Mouse (Mus musculus): Measurements from ENCODE around the gene Pcgf1. TPM values are rescaled to one million over a fixed set of nuclear protein-coding genes. Genes with fewer than 3 reads are reported as not detected.

The Pcgf1 gene
- polyA plus RNA-seq, 1 experiment = 40.8 TPM

DNA sequence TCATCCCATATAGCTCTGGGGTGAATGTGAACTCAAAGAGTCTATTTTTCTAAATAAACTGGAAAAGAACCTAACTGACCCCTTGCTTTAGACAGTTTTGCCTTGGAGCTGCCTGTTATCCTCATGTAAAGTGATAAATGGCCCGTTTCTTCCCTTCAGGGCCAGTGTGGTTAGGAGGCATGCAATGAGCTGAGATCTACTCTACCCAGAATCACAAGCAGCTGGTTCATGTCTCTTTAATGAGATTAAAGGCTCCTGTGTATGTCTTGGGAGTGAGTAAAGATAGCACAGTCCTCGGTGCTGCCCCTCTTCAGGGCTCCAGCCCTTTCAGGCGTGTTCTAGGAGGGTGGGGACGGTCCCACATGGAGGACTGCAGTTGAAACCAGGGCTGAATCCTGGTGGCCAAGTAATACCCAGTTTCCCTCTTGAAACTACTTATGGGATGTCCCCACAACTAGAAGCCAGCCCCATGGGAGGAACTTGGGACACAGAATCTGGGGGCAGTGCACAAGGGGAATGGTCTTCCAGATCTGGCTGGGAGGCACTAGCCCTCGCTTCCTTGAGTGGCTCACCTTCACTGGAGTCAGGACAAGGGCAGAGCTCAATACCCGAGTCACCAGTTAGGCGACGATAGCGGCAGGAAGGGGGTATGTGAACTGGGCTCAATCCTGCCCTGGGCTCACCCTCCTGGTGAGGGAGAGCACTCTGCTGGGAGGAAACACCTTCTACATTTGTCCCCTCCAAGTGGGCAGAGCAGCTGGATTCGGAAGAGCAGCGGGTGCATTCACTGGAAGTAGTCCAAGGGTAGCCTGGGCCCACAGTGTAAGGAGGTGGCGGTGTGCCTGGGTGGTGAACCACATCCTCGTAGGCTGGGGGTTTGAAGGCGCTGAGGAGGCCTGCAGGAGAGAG lies 41.4 kb downstream of the Pcgf1 start:
- H3K4me1 ChIP-seq (ENCODE audit: control insufficient read depth, insufficient read depth, low read length) = peaks cover 6% of the 10 kb centered on the region; the same call in 1 of the 2 replicates
- no peak overlapping the region for H3K27ac ChIP-seq (ENCODE audit: control insufficient read depth, insufficient read depth, low read depth, low read length, poor library complexity)
- no peak for TF ChIP-seq POLR2A (IDR thresholded peaks at IDR 0.05; ENCODE audit: borderline replicate concordance, control insufficient read depth, low read depth, low read length)
- no peak for TF ChIP-seq CTCF (IDR thresholded peaks at IDR 0.05; ENCODE audit: control insufficient read depth, insufficient read depth, low read length)
- no peak overlapping the region for H3K4me3 ChIP-seq (replicated peaks; ENCODE audit: control insufficient read depth, low read depth, low read length)
- WGBS = 32% methylated on average over 14 of the region's 14 CpGs

DNA sequence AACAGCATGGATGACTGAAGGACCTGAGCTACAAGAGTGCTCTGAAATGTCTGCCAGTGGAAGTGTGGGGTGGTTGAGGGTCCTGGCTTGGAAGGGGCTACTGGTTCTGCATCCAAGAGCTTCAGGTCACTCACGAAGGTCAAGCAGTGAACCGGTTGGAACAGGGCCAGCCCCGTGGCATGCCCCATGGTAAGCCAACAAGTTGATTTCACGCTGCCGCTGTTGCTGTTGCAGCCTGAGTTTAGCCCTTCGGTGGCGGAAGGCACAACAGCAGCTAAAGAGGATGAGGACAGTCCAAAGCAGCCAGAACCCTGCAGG lies 42.0 kb downstream of the Pcgf1 start:
- no peak overlapping the region for H3K27ac ChIP-seq (ENCODE audit: control insufficient read depth, insufficient read depth, low read depth, low read length, poor library complexity)

GRCm38 (mm10) chr6:83120930-83121862 lies 43.5 kb downstream of the Pcgf1 start, which contains the start of gene Wbp1:
Gene Wbp1, minus strand, starts transcription at chr6:83121559.
- H3K4me1 ChIP-seq (ENCODE audit: control insufficient read depth, insufficient read depth, low read length) = peaks cover 3% of the 10 kb centered on the region; the same call in 1 of the 2 replicates
- 1% methylated on average over 38 of the region's 38 CpGs for WGBS
- TF ChIP-seq POLR2A (IDR thresholded peaks at IDR 0.05; ENCODE audit: borderline replicate concordance, control insufficient read depth, low read depth, low read length) = peak; percentile 96
- TF ChIP-seq CTCF (IDR thresholded peaks at IDR 0.05; ENCODE audit: control insufficient read depth, insufficient read depth, low read length) = no peak
- H3K27ac ChIP-seq (ENCODE audit: control insufficient read depth, insufficient read depth, low read depth, low read length, poor library complexity) = peak within 1 kb of the TSS; percentile 89
- H3K4me3 ChIP-seq (replicated peaks; ENCODE audit: control insufficient read depth, low read depth, low read length) = peak within 1 kb of the TSS; percentile 80

More for the DNA sequence above, 42.0 kb downstream of the Pcgf1 start:
- Histone ChIP-seq H3K4me1 (ENCODE audit: control insufficient read depth, insufficient read depth, low read length) (peaks cover 6% of the 10 kb centered on the region; the same call in 1 of the 2 replicates), H3K4me3 (replicated peaks; ENCODE audit: control insufficient read depth, low read depth, low read length) (peak overlapping the region; percentile 6)
- WGBS = 21% methylated on average over 7 of the region's 7 CpGs
- TF ChIP-seq POLR2A (IDR thresholded peaks at IDR 0.05; ENCODE audit: borderline replicate concordance, control insufficient read depth, low read depth, low read length) (no peak), CTCF (IDR thresholded peaks at IDR 0.05; ENCODE audit: control insufficient read depth, insufficient read depth, low read length) (no peak)

DNA sequence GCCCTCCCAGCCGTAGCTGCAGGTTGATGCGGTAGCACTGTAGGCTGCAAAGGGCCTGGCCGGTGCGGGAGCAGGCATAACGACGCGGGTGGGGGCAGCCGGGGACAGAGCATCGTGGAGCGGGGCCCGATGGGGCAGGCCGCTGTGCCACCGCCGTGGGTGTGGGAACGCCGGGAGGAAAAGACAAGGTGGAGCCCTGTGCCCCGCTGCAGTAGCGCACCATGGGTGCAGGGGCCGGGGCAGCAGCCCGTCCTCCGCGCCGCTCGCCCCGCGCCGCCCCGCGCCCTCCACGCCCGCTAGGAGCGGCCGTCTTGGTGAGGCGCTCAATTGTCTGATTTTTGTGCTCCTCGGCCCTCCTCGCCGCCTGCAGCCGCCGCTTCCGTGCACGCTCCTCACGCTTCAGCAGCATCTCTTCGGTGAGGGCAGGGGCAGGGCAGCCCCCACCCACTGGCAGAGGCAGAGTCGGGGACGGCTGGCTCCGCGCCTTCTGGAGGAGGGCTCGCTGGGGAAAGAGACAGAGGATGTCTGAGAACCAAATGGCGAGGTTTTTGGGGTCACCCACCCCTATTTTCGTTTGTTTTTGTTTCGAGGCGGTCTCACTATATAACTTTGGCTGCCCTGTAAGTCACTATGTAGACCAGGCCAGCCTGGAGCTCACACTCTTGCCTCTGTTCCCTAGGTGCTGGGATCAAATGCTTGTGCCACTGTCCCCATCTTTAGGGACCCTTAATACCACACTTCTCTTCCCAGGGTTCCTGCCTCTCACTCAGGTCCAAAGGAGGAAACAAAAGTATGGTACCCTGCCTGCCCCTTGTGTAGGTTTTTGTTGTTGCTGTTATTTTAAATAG lies 44.4 kb downstream of the Pcgf1 start:
- WGBS = 5% methylated on average over 52 of the region's 52 CpGs
- peak overlapping the region; percentile 89 for H3K27ac ChIP-seq (ENCODE audit: control insufficient read depth, insufficient read depth, low read depth, low read length, poor library complexity)
- H3K4me3 ChIP-seq (replicated peaks; ENCODE audit: control insufficient read depth, low read depth, low read length) = peak overlapping the region; percentile 62
- TF ChIP-seq POLR2A (IDR thresholded peaks at IDR 0.05; ENCODE audit: borderline replicate concordance, control insufficient read depth, low read depth, low read length) (peak; percentile 10; the same call in 1 of the 2 replicates), CTCF (IDR thresholded peaks at IDR 0.05; ENCODE audit: control insufficient read depth, insufficient read depth, low read length) (no peak)
- H3K4me1 ChIP-seq (ENCODE audit: control insufficient read depth, insufficient read depth, low read length) = peaks cover 3% of the 10 kb centered on the region; the same call in 1 of the 2 replicates

GRCm38 (mm10) chr6:83122961-83123360 lies 45.3 kb downstream of the Pcgf1 start:
- H3K4me3 ChIP-seq (replicated peaks; ENCODE audit: control insufficient read depth, low read depth, low read length) = no peak overlapping the region
- peaks cover 3% of the 10 kb centered on the region; the same call in 1 of the 2 replicates for H3K4me1 ChIP-seq (ENCODE audit: control insufficient read depth, insufficient read depth, low read length)
- no peak for TF ChIP-seq POLR2A (IDR thresholded peaks at IDR 0.05; ENCODE audit: borderline replicate concordance, control insufficient read depth, low read depth, low read length)
- no peak for TF ChIP-seq CTCF (IDR thresholded peaks at IDR 0.05; ENCODE audit: control insufficient read depth, insufficient read depth, low read length)
- 98% methylated on average over 5 of the region's 5 CpGs for WGBS
- H3K27ac ChIP-seq (ENCODE audit: control insufficient read depth, insufficient read depth, low read depth, low read length, poor library complexity) = no peak overlapping the region

- peaks cover under 1% of the 10 kb centered on the region; the same call in 1 of the 2 replicates for H3K4me1 ChIP-seq (ENCODE audit: control insufficient read depth, insufficient read depth, low read length)
- WGBS = under 1% methylated on average over 30 of the region's 30 CpGs
- H3K4me3 ChIP-seq (replicated peaks; ENCODE audit: control insufficient read depth, low read depth, low read length) = peak overlapping the region; percentile 89
- TF ChIP-seq POLR2A (IDR thresholded peaks at IDR 0.05; ENCODE audit: borderline replicate concordance, control insufficient read depth, low read depth, low read length) (peak; percentile 73; the same call in 1 of the 2 replicates), CTCF (IDR thresholded peaks at IDR 0.05; ENCODE audit: control insufficient read depth, insufficient read depth, low read length) (no peak)
- H3K27ac ChIP-seq (ENCODE audit: control insufficient read depth, insufficient read depth, low read depth, low read length, poor library complexity) = peak overlapping the region; percentile 80
Observed at GRCm38 (mm10) chr6:83124851-83125312, 47.2 kb downstream of the Pcgf1 start.

- no peaks in the 10 kb centered on the region; the same call in 1 of the 2 replicates for H3K4me1 ChIP-seq (ENCODE audit: control insufficient read depth, insufficient read depth, low read length)
- TF ChIP-seq CTCF (IDR thresholded peaks at IDR 0.05; ENCODE audit: control insufficient read depth, insufficient read depth, low read length) (no peak), POLR2A (IDR thresholded peaks at IDR 0.05; ENCODE audit: borderline replicate concordance, control insufficient read depth, low read depth, low read length) (no peak)
- peak within 1 kb of the TSS; percentile 80 for H3K27ac ChIP-seq (ENCODE audit: control insufficient read depth, insufficient read depth, low read depth, low read length, poor library complexity)
- 33% methylated on average over 5 of the region's 5 CpGs for WGBS
- H3K4me3 ChIP-seq (replicated peaks; ENCODE audit: control insufficient read depth, low read depth, low read length) = peak within 1 kb of the TSS; percentile 89
Observed at GRCm38 (mm10) chr6:83125331-83125730, 47.7 kb downstream of the Pcgf1 start, which contains the start of gene Ino80b. Gene Ino80b, minus strand, starts transcription at chr6:83125431.

Data from bone marrow, adult 2 months (tissue).